Mouse (Mus musculus): ENCODE data around the gene Atp2c2. TPM values are rescaled to one million over a fixed set of nuclear protein-coding genes. Genes with fewer than 3 reads are reported as not detected.

Gene Atp2c2
- not detected for total RNA-seq (2023)

DNA sequence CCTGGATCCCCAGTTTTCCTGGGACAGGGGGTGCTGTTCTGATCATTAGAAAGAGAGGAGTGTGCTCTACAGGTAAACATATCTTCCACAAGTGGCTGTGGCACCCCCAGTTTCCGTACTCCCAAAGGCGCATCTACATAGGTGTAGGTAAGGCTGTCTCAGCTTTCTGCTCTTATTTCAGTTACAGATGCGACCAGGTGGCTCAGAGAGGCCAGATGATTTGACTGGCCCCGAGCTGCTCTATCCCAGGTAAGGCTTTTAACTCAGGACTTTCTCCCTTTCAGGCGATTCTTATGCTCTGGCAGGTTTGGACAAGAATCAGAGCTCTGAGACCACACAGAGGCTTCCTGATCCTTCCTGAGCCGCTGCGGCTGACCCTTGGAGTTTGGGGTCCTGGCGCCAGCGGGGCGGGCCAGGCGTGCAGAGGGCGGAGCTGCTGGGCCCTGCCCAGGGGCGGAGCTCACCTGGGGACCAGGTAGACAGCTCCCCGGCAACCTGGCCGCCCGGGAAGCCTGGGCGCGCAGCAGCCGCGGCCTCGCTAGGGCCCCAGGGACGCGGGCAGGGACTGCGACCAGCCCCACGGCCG lies at the start of gene Atp2c2:
Gene Atp2c2, plus strand, starts transcription at position 461 of the 586 bp plus-strand sequence.

DNA sequence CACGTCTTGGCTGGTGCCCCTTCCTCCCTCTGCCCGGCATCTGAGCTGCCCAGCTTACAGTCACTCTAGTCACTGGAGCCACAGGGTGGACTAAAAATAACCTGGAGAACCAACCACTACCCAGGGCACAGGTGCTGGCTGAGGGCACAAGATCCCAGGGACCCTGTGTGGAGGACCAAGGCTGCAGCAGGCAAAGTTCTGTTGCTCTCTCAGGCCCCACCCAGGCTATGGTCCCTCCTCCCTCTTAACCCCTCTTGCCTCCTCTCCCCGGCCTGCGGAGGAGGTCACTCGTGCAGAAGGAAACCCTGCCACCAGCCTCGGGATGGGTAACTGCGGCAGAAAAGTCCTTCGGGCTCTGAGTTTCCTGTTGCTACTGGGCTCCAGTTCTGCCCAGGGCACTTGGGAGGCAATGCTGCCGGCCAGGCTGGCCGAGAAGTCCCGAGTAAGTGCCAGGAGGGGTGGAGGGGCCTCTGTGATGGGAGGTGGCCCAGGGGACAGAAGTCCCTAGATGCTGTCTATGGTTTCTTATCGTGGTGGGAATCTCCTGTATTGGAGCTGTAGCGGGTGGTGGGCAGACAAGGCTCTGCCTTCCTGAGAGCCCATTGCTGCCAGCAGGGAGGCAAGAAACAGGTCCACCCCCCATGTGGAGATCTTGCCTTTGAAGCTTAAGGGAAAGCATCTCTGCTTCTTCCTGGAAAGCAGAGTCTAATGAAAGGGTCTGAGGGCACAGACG lies 33.4 kb upstream of the Atp2c2 start, which contains the start of gene Wfdc1:
Gene Wfdc1, plus strand, starts transcription at position 147 of the 733 bp plus-strand sequence.

DNA sequence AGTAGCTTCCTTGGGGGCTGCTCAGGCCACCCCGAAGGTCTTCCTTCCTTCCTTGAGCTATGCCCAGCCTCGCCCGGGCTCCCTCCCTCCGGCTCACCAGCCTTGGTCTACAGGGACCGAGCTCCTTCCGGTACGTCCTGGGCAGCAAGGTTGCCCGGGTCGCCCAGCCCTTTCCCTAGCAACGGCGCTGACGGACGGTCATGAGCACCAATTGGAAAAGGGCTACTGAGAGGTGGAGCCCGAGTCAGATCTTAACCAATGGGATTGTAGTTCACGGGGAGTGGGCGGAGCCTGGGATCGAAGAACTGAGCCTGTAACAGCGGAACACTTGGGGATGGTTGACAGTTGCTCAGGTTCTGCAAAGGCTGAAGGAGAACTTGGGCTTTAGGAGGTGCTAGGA lies 78.5 kb downstream of the Atp2c2 start, which contains the start of gene Tldc1:
Gene Tldc1, minus strand, starts transcription at position 154 of the 400 bp plus-strand sequence.

Other genes with a start within 250 kb of the Atp2c2 start
- under 1 TPM in 1 of 2 experiments, not detected in 1; 0.50 TPM for gene Slc38a8, start 198.3 kb upstream of the Atp2c2 start, total RNA-seq (2023)
- 100 to 1,000 TPM; 123 to 129 TPM for gene Mbtps1, start 141.3 kb upstream of the Atp2c2 start, total RNA-seq (2023)
- 10 to 100 TPM; 57.0 to 67.7 TPM for gene Hsdl1, start 124.8 kb upstream of the Atp2c2 start, total RNA-seq (2023)
- gene Dnaaf1, start 124.8 kb upstream of the Atp2c2 start, total RNA-seq (2023) = not detected
- gene Taf1c, start 94.8 kb upstream of the Atp2c2 start, total RNA-seq (2023) = 10 to 100 TPM; 16.6 to 22.2 TPM
- gene Adad2, start 87.3 kb upstream of the Atp2c2 start, total RNA-seq (2023) = not detected
- not detected for gene Kcng4, start 64.3 kb upstream of the Atp2c2 start, total RNA-seq (2023)
- gene Wfdc1, start 33.6 kb upstream of the Atp2c2 start, total RNA-seq (2023) = not detected
- 1 to 10 TPM; 5.8 to 8.0 TPM for gene Tldc1, start 78.4 kb downstream of the Atp2c2 start, total RNA-seq (2023)
- 100 to 1,000 TPM; 511 to 578 TPM for gene Cotl1, start 140.5 kb downstream of the Atp2c2 start, total RNA-seq (2023)
- gene Klhl36, start 162.3 kb downstream of the Atp2c2 start, total RNA-seq (2023) = 10 to 100 TPM; 11.0 to 11.7 TPM
- 100 to 1,000 TPM; 119 to 121 TPM for gene Usp10, start 210.4 kb downstream of the Atp2c2 start, total RNA-seq (2023)
- gene Gm20388, start 210.8 kb downstream of the Atp2c2 start, total RNA-seq (2023) = 10 to 100 TPM; 17.6 to 25.1 TPM